Mouse (Mus musculus): Measurements from ENCODE around the gene Rtkn2. TPM values are rescaled to one million over a fixed set of nuclear protein-coding genes. Genes with fewer than 3 reads are reported as not detected.
"Not testable (repeated sequence)": the region's sequence is repeated elsewhere in the genome, so short reads cannot be mapped to it uniquely, and the experiment has no call there.

Rtkn2 gene
- polyA plus RNA-seq, 1 experiment, result not detected

DNA sequence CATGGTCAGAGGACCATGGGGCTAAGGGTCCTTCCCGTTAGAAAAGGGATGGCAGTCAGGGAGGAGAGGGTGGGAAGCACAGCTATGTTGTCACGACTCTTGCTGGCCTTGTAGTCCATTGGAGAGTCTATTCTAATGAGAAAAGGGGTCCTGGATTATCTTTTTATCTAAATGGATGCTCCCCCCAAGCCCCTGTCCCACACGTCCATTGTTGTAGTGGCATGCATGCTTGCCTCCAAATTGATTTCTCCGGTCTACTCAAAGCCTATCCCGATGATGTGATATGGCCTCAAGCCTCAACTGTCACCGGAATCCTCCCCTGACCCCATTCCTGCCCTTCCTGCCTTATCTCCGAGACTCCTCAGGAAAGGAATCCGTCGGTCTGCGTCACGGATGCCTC lies 111.6 kb downstream of the Rtkn2 start:
- no peak overlapping the region for H3K4me3 ChIP-seq (ENCODE audit: insufficient read depth, low read depth, low read length)
- H3K4me1 ChIP-seq (ENCODE audit: control insufficient read depth, insufficient read depth, insufficient read length, low read length), result peaks cover 24% of the 10 kb centered on the region
- H3K27ac ChIP-seq (replicated peaks; ENCODE audit: low read depth, low read length), result peak overlapping the region; percentile 93

DNA sequence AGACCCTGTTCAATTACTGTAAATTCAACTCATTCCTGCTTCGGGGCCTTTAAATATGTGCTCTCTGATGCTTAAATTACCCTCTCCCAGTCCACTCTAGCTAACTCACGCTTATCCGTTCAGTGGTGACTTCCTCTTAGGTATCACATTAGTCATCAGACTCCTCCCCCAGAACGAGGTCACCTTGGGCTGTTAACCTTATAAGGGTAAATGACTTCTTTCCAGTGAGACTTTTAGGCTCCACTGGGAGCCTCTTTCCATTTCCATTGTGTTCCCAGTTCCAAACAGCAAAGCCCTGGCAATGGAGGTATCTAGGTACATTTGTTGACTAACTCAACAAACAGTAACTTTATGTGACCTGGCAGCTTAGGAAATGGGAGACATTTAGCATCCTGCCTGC lies 112.5 kb downstream of the Rtkn2 start:
- no peak overlapping the region for H3K4me3 ChIP-seq (ENCODE audit: insufficient read depth, low read depth, low read length)
- H3K4me1 ChIP-seq (ENCODE audit: control insufficient read depth, insufficient read depth, insufficient read length, low read length), result peaks cover 24% of the 10 kb centered on the region
- peak overlapping the region; percentile 93 for H3K27ac ChIP-seq (replicated peaks; ENCODE audit: low read depth, low read length)

DNA sequence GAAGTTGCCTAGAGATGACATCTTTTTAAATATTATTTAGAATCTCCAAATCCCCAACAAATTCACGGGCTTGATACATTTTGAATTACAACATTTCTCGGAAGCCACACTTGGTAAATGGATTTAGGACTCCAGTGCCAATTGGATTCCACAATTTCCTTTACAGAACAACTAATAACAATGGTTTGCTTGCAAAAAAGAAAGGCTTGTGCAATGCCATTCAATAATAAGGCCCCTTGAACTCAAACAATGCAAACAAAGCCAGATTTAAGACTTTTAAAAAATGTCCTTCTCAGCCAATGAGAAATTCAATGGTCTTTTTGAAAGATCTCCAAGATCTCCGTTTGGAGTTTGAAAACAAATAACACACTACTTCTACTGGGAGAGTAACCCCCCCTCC lies 114.1 kb downstream of the Rtkn2 start:
- H3K4me3 ChIP-seq (ENCODE audit: insufficient read depth, low read depth, low read length), result no peak overlapping the region
- H3K27ac ChIP-seq (replicated peaks; ENCODE audit: low read depth, low read length), result peak overlapping the region; percentile 60
- H3K4me1 ChIP-seq (ENCODE audit: control insufficient read depth, insufficient read depth, insufficient read length, low read length), result peaks cover 24% of the 10 kb centered on the region

DNA sequence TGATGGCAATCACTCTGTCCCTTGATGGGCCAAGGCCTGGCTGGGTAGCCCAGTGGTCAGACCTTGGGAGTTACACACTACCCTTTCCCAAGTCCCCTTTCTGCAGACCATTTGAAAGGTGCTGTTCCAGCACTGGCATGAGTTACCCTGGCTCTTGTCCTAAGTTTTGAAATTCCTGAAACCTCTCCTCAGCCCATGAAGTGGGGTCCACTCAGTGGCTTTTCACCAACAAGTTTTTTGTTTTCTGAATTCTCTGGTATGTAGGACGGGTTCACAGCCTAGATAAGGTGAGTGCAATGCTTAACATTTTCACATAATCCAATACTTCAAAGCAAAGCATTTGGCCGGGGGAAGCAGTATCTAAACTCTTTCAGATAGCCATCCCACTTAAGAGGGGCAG lies 115.8 kb downstream of the Rtkn2 start:
- no peak overlapping the region for H3K27ac ChIP-seq (replicated peaks; ENCODE audit: low read depth, low read length)
- no peak overlapping the region for H3K4me3 ChIP-seq (ENCODE audit: insufficient read depth, low read depth, low read length)
- peaks cover 23% of the 10 kb centered on the region for H3K4me1 ChIP-seq (ENCODE audit: control insufficient read depth, insufficient read depth, insufficient read length, low read length)

DNA sequence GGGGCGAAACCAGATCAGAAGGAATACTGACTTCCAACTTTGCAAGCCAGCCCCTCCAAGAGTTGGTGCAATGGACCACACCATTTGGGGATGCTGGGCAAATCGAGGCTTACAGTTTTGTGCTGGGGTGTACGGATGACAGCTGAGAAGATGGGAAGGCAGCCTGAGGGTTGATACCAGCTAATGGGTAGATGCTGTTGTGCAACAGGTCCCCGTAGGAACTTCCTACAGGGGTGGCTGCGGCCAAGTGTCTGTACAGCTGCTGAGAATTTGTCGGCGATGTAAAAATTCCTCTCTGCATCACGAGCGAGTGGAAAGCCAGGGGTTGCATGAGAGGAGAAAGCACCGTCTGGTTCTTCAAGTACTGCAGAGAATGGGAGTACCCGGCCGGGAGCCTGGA lies 117.0 kb downstream of the Rtkn2 start:
- H3K27ac ChIP-seq (replicated peaks; ENCODE audit: low read depth, low read length), result no peak overlapping the region
- no peak overlapping the region for H3K4me3 ChIP-seq (ENCODE audit: insufficient read depth, low read depth, low read length)
- H3K4me1 ChIP-seq (ENCODE audit: control insufficient read depth, insufficient read depth, insufficient read length, low read length), result peaks cover 16% of the 10 kb centered on the region

DNA sequence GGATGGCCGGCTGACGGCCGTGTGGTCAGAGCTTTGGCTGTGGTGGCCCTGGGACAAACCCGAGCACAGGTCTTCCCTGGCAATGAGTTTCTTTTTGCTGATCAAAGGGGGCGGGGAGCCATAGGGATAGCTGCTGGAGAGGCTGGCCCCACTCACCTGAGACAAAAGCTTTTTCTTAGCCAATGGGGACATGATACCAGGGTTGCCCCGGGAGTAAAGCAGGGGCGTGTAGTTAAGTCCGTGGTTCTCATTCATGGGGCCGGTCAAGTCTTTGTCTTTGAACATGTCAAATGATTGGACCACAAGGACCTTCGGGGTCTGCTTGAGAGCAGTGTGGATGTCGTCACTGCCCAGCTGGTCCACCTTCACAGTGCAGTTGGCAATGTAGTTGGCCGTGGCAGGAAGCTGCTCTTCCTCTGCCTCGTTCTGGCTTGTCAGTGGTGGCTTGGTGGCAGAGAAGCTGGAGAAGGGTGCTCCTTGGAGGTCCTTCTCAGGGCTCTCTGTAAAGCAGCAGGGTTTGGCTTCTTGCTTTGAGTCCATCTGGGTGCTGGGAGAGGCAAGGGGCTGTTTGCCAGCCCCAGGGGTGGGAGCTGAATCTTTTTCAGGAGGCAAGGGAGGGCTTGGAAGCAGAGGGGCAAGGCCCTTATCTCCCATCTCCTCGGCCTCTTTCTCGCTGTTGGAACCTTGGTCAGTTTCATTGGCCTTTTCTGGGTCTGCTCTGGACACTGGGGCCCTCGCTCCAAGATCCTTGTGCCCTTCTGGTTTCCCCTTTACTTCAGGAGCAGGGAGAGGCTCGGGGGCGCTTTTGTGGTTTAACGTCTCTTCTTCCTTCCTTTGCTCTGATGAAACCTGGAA lies 118.7 kb downstream of the Rtkn2 start:
- peaks cover 11% of the 10 kb centered on the region; the same call in 1 of the 2 replicates for H3K4me1 ChIP-seq (ENCODE audit: control insufficient read depth, insufficient read depth, insufficient read length, low read length)
- no peak overlapping the region for H3K27ac ChIP-seq (replicated peaks; ENCODE audit: low read depth, low read length)
- H3K4me3 ChIP-seq (ENCODE audit: insufficient read depth, low read depth, low read length), result no peak overlapping the region

DNA sequence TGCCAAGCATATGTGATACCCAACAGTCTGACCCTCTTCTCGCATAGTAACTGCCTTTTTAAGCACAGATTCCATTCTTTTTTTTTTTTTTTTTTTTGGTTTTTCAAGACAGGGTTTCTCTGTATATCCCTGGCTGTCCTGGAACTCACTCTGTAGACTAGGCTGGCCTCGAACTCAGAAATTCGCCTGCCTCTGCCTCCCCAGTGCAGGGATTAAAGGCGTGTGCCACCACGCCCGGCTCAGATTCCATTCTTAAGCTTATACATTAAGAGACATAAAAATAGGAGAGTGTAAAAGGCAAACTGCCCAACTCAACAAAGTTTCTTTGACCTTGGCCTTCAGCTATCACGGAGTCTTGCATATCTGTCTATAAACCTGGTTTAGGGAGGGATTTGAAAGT lies 120.4 kb downstream of the Rtkn2 start:
- not testable (repeated sequence) for H3K4me3 ChIP-seq (ENCODE audit: insufficient read depth, low read depth, low read length); H3K27ac ChIP-seq (replicated peaks; ENCODE audit: low read depth, low read length)
- peaks cover 14% of the 10 kb centered on the region for H3K4me1 ChIP-seq (ENCODE audit: control insufficient read depth, insufficient read depth, insufficient read length, low read length)

DNA sequence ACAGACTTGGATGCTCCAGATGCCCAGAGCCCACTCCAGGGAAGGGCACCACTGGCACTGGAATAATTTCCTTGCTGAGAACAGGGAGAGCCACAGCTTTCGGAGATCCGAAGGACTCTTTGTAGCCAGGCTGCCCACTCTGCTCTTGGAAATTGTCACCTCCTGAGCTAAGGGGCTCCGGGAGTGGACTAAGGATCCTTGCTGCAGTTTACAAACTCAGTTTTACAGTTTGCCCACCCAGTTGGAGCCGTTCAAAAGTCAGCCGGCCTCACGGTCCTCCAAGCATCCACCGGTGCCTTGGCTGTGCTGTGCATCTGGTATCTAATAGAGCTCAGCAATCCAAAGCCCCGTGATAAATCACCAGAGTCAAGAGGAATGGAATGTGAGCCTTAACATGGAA lies 121.1 kb downstream of the Rtkn2 start:
- Histone ChIP-seq H3K4me3 (ENCODE audit: insufficient read depth, low read depth, low read length) (no peak overlapping the region), H3K4me1 (ENCODE audit: control insufficient read depth, insufficient read depth, insufficient read length, low read length) (peaks cover 14% of the 10 kb centered on the region), H3K27ac (replicated peaks; ENCODE audit: low read depth, low read length) (no peak overlapping the region)

DNA sequence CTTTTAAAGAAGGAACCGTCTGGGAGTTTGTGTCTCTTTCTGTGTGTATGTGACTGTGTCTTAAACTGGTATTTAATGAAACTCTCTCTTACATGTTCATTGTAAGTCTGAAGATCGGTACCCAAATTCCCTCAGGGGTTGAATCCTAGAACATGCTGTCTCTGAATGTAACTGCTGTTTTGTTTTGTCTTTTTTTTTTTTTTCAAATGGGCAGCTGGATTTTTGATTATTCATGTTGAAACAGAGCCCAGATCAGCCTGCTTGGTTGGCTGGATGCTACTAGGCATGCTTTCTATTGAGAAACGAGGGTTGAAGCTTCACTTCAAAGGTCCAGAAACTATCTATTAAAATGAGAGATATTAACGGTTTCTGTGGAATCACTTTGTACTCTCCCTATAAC lies 121.9 kb downstream of the Rtkn2 start:
- 0 out of 2 replicates have a peak overlapping the region, but pooled peaks have one; percentile 30 for H3K27ac ChIP-seq (replicated peaks; ENCODE audit: low read depth, low read length)
- peaks cover 14% of the 10 kb centered on the region for H3K4me1 ChIP-seq (ENCODE audit: control insufficient read depth, insufficient read depth, insufficient read length, low read length)
- H3K4me3 ChIP-seq (ENCODE audit: insufficient read depth, low read depth, low read length), result no peak overlapping the region

DNA sequence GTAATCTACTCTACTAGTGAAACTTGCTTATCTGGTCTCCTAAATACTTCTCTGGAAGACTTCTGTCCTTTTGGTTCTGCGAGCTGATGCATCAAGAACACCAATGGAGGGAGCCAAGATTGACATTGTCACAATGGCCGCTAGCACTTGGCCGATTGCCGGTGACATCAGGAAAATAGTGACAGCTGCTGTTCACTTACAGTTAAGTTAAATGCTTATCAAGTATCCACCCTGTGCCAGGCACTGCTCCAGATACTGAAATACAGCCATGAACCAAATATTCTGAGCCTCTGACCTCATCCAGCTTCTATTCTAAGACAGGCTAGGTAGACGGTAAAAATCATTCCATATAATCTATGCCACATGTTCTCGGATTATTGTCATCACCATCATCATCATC lies 123.2 kb downstream of the Rtkn2 start:
- Histone ChIP-seq H3K4me1 (ENCODE audit: control insufficient read depth, insufficient read depth, insufficient read length, low read length) (peaks cover 22% of the 10 kb centered on the region), H3K4me3 (ENCODE audit: insufficient read depth, low read depth, low read length) (no peak overlapping the region), H3K27ac (replicated peaks; ENCODE audit: low read depth, low read length) (peak overlapping the region; percentile 37)

DNA sequence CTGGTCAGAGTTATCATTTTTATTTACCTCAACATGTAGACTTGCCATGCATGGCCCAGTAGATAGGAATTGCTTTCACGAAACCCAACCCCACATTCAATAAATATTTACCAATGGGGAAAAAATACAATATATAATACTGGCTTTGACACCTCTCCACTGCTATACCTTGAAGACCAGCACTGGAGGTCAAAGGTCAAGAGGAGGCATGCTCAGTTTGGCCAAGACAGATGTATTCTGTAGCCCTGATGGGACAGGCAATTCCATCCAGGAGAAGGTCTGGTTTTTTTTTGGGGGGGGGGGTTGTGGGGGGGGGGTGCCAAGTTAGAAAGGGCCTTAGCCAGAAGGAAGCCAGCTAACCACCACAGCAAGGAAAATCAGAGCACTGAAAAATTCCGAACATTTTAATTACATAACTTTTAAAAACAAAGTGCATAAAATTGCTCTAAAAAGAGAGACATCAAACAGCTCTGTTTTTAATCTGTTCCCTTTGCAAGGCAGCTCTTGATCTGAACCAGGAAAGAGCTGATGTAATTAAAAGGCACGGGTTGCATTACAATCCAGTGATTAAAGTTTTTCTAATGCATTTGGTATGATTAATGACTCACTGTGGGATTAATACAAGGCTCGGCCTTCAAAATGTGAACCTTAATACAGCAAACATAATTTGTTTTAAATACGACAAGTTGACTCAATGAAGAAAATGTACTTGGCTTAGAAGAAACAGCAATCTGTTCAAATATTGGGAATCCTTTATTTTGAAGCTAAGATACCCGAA lies 123.9 kb downstream of the Rtkn2 start:
- Histone ChIP-seq H3K4me1 (ENCODE audit: control insufficient read depth, insufficient read depth, insufficient read length, low read length) (peaks cover 28% of the 10 kb centered on the region), H3K27ac (replicated peaks; ENCODE audit: low read depth, low read length) (peak overlapping the region; percentile 37), H3K4me3 (ENCODE audit: insufficient read depth, low read depth, low read length) (no peak overlapping the region)

DNA sequence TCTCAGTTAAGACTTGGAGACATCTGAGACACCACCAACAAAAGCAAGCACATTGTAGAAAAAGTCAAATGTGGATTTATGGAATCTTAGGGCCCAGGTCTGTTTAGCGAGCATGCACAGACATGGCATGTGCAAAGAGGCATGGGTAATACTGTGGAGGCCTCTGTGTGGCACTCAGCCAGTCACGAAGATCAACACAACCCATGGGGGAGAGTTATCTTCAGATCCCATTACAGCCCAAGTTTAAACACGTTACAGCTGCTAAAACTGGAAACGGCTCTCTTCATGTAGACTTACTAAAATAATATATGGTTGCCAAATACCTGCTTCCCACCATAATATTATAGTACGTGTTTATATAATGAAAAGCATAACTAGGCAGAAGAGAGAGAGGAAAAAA lies 124.6 kb downstream of the Rtkn2 start:
- Histone ChIP-seq H3K4me1 (ENCODE audit: control insufficient read depth, insufficient read depth, insufficient read length, low read length) (peaks cover 28% of the 10 kb centered on the region), H3K27ac (replicated peaks; ENCODE audit: low read depth, low read length) (peak overlapping the region; percentile 91)

DNA sequence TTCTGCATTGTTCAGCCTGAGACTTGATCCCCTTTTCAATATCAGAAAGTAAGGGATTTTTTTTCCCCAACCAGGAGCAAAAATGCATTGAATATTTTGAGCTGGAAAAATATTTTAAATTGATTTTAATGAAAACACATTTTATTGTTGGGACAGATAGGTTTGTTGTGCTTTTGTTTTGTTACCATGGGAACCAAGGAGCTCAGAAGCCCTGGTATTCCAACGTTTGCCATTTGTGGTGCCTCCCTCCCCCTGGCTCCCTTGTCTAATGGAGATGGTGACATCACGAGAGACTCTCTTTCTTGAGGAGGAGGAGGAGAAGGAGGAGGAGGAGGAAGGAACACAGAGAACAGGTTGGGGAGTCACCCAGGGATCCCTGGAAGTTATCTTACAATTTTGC lies 125.1 kb downstream of the Rtkn2 start:
- Histone ChIP-seq H3K4me1 (ENCODE audit: control insufficient read depth, insufficient read depth, insufficient read length, low read length) (peaks cover 28% of the 10 kb centered on the region), H3K27ac (replicated peaks; ENCODE audit: low read depth, low read length) (peak overlapping the region; percentile 91), H3K4me3 (ENCODE audit: insufficient read depth, low read depth, low read length) (no peak overlapping the region)

More for the DNA sequence above, 124.6 kb downstream of the Rtkn2 start:
- no peak overlapping the region for H3K4me3 ChIP-seq (ENCODE audit: insufficient read depth, low read depth, low read length)

DNA sequence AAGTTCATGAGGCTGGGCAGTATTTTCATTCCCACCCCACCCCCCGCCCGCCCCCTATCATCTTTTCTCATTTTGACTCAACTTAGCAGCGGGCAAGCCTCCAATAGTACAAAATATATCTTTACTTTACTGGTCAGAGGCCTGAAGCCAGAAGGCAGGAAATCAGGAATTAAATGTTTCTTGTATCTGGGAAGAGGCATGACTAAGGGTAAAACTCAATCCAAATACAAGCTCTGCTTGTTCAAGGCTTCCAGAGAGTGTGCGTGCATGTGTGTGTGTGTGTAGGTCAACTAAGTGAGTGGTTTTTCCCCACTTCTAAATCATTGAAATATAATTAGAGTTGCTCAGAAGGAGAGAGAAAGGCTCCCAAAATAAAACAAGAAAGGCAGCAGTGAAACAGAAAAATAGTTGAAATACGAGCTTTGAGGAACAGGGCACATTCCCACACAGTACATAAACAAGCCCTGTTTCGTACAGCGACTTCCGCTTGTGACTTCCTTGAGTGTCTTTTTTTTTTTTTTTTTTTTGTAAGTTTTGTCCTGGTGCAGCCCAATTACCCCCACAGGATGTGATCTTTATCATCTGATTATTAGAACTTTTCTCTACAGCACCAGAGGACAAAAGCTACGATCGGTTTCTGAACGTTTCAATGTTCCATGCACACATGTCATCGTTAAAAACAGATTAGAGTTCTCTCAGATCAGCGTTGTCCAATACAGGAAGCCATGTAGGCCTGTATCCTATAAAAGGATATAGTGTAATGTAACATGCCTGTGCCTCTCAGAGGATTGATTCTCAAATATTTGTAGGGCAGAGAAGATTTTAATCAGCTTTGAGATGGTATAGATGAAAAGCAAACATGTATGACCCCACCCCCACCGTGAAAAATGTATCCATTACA lies 125.8 kb downstream of the Rtkn2 start:
- peaks cover 28% of the 10 kb centered on the region for H3K4me1 ChIP-seq (ENCODE audit: control insufficient read depth, insufficient read depth, insufficient read length, low read length)
- no peak overlapping the region for H3K4me3 ChIP-seq (ENCODE audit: insufficient read depth, low read depth, low read length)
- peak overlapping the region; percentile 91 for H3K27ac ChIP-seq (replicated peaks; ENCODE audit: low read depth, low read length)

All from brown adipose tissue, adult 24 weeks (tissue).